Mouse (Mus musculus): ENCODE measurements at regions not wholly inside any gene's neighbourhood (a gene's known extent, or its start where the extent isn't known, plus 50 kb on each side); places are given as distances from the start of the nearest gene placed in this dataset.

- no peak for DNase-seq (ENCODE audit: low read depth)
Measured at GRCm38 (mm10) chr15:67467404-67468345, 967.0 kb upstream of the Lrrc6 start.

GRCm38 (mm10) chr15:67462863-67463262 is 962.2 kb upstream of the Lrrc6 start:
- no peak for DNase-seq (ENCODE audit: low read depth)

GRCm38 (mm10) chr15:67460384-67460783 is 959.7 kb upstream of the Lrrc6 start:
- DNase-seq (ENCODE audit: low read depth), result no peak

GRCm38 (mm10) chr15:67434284-67434683 is 933.6 kb upstream of the Lrrc6 start:
- no peak for DNase-seq (ENCODE audit: low read depth)

- DNase-seq (ENCODE audit: low read depth), result no peak
Measured at GRCm38 (mm10) chr15:67423922-67424321, 923.2 kb upstream of the Lrrc6 start.

- no peak for DNase-seq (ENCODE audit: low read depth)
Measured at GRCm38 (mm10) chr15:67422277-67422953, 921.7 kb upstream of the Lrrc6 start.

GRCm38 (mm10) chr15:67420776-67421175 is 920.1 kb upstream of the Lrrc6 start:
- no peak for DNase-seq (ENCODE audit: low read depth)

GRCm38 (mm10) chr15:67419733-67420132 is 919.0 kb upstream of the Lrrc6 start:
- DNase-seq (ENCODE audit: low read depth), result no peak

GRCm38 (mm10) chr15:67417742-67418163 is 917.0 kb upstream of the Lrrc6 start:
- no peak for DNase-seq (ENCODE audit: low read depth)

- DNase-seq (ENCODE audit: low read depth), result no peak
Measured at GRCm38 (mm10) chr15:67415840-67416239, 915.1 kb upstream of the Lrrc6 start.

- DNase-seq (ENCODE audit: low read depth), result no peak
Measured at GRCm38 (mm10) chr15:67414371-67414930, 913.7 kb upstream of the Lrrc6 start.

GRCm38 (mm10) chr15:67413581-67413980 is 912.9 kb upstream of the Lrrc6 start:
- DNase-seq (ENCODE audit: low read depth), result no peak

GRCm38 (mm10) chr15:67412394-67412793 is 911.7 kb upstream of the Lrrc6 start:
- no peak for DNase-seq (ENCODE audit: low read depth)

- no peak for DNase-seq (ENCODE audit: low read depth)
Measured at GRCm38 (mm10) chr15:67411657-67412056, 910.9 kb upstream of the Lrrc6 start.

GRCm38 (mm10) chr15:67410012-67410411 is 909.3 kb upstream of the Lrrc6 start:
- no peak for DNase-seq (ENCODE audit: low read depth)

- no peak for DNase-seq (ENCODE audit: low read depth)
Measured at GRCm38 (mm10) chr15:67408871-67409559, 908.3 kb upstream of the Lrrc6 start.

- no peak for DNase-seq (ENCODE audit: low read depth)
Measured at GRCm38 (mm10) chr15:67407244-67407643, 906.5 kb upstream of the Lrrc6 start.

- no peak for DNase-seq (ENCODE audit: low read depth)
Measured at GRCm38 (mm10) chr15:67405523-67405922, 904.8 kb upstream of the Lrrc6 start.

GRCm38 (mm10) chr15:67405011-67405410 is 904.3 kb upstream of the Lrrc6 start:
- no peak for DNase-seq (ENCODE audit: low read depth)

GRCm38 (mm10) chr15:67402310-67402709 is 901.6 kb upstream of the Lrrc6 start:
- no peak for DNase-seq (ENCODE audit: low read depth)

- DNase-seq (ENCODE audit: low read depth), result no peak
Measured at GRCm38 (mm10) chr15:67397269-67397668, 896.6 kb upstream of the Lrrc6 start.

- DNase-seq (ENCODE audit: low read depth), result no peak
Measured at GRCm38 (mm10) chr15:67395114-67395513, 894.4 kb upstream of the Lrrc6 start.
